Mouse (Mus musculus): ENCODE measurements around the gene Crtc3.

DNA sequence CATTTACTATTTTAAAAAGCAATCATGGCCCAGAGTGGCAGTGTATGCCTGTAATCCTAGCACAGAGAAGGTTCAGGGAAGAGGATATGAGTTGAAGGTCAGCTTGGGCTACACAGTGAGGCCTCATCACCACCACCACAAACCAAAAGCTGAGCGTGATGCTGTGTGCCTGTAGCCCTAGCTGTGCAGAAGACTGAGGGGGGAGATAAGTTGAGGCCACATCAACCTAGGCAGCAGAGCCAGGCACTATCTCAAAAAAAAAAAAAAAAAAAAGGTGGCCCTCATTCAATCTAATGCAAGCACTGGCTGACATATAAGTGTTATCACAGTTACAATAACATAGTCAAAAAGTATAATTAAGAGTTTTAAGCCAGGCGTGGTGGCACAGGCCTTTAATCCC lies 30.4 kb upstream of the Crtc3 start:
- TF ChIP-seq GATA1 (IDR thresholded peaks at IDR 0.05; ENCODE audit: borderline replicate concordance, low read length), result no peak
- no peak for TF ChIP-seq CTCF (IDR thresholded peaks at IDR 0.05; ENCODE audit: low read depth, low read length)

Data from G1E (cell line).